Mouse (Mus musculus) embryonic facial prominence, embryonic 11.5 days (tissue): ENCODE measurements around the gene Hid1. TPM values are rescaled to one million over a fixed set of nuclear protein-coding genes. Genes with fewer than 3 reads are reported as not detected.
"Not testable (repeated sequence)": the region's sequence is repeated elsewhere in the genome, so short reads cannot be mapped to it uniquely, and the experiment has no call there.

ENCODE experiments used
- ATAC-seq: fragments of 200-750 bp; cut with Nextera tagmentation; replicated peaks from 2 replicates; pipeline ENCODE4 v1.8.0; 2017; ENCODE audit warnings: low read depth; ENCODE audit not compliant: insufficient number of reproducible peaks, low FRiP score, low TSS enrichment
- DNase-seq: peaks from one replicate; pipeline ENCODE4 v3.0.0-alpha.2; 2015; ENCODE audit warnings: low spot score
- H3K27ac ChIP-seq: fragments of 300-500 bp; sonication (generic); replicated peaks from 2 replicates; pipeline ENCODE4 v1.5.1; 2014; ENCODE audit warnings: mild to moderate bottlenecking, low read depth, low read length, control low read depth
- H3K27me3 ChIP-seq: fragments of 300-500 bp; sonication (generic); 2 replicates; pipeline ENCODE4 v1.6.1; 2014; ENCODE audit warnings: mild to moderate bottlenecking, low read length, moderate library complexity, mixed read lengths; ENCODE audit not compliant: control insufficient read depth, insufficient read depth
- H3K36me3 ChIP-seq: fragments of 300-500 bp; sonication (generic); replicated peaks from 2 replicates; pipeline ENCODE4 v1.6.1; 2014; ENCODE audit warnings: low read depth, mild to moderate bottlenecking, low read length, moderate library complexity, mixed read lengths; ENCODE audit not compliant: control insufficient read depth, insufficient read depth
- H3K4me1 ChIP-seq: fragments of 300-500 bp; sonication (generic); 2 replicates; pipeline ENCODE4 v1.6.1; 2014; ENCODE audit warnings: low read length, mixed read lengths; ENCODE audit not compliant: control insufficient read depth, insufficient read depth
- H3K4me2 ChIP-seq: fragments of 300-500 bp; sonication (generic); 2 replicates; pipeline ENCODE4 v1.6.1; 2014; ENCODE audit warnings: low read depth, mild to moderate bottlenecking, control low read depth, low read length, moderate library complexity
- H3K4me3 ChIP-seq: fragments of 300-500 bp; sonication (generic); 2 replicates; pipeline ENCODE4 v1.5.1; 2014; ENCODE audit warnings: low read depth, low read length, control low read depth
- H3K9ac ChIP-seq: fragments of 300-500 bp; sonication (generic); replicated peaks from 2 replicates; pipeline ENCODE4 v1.6.1; 2014; ENCODE audit warnings: mild to moderate bottlenecking, control low read depth, low read length
- H3K9me3 ChIP-seq: fragments of 300-500 bp; sonication (generic); replicated peaks from 2 replicates; pipeline ENCODE4 v1.6.1; 2016; ENCODE audit warnings: mild to moderate bottlenecking, low read length, inconsistent platforms, mixed read lengths; ENCODE audit not compliant: control insufficient read depth
- WGBS: fragments of 180-500 bp; shearing (Covaris S2); extraction: QIAGEN DNeasy Blood & Tissue Kit; methylation state at CpG from one replicate; pipeline ENCODE4 v1.1.7; 2014; 5-methylcytosine and 5-hydroxymethylcytosine counted together
- polyA plus RNA-seq: library from polyadenylated mRNA; unstranded; fragments of >200 nt; fragmentation: Nextera tagmentation; extraction: Ambion mirVana; gene quantifications from 2 replicates; pipeline ENCODE4 v1.2.1, GENCODE M21; 2014

Hid1 gene
- polyA plus RNA-seq, 1 experiment from 2014 or later: 6.9 TPM

DNA sequence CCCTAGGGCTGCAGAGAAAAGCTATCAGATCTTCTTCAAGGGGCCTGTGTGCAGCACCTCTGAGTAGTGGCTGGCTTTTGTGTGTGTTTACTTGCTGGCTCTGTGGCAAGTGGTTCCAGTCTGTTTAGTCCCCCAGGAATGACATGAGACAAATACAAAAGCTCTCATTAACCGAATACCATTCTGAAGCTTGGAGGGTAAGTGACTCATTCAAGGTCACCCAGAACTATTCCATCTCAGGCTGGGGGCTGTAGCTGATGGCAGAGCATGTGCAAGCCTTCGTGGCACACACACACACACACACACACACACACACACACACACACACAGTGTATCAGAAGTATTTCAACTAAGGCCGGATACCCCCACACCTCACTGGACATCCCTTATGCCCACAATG is 32.6 kb upstream of the Hid1 start:
- no peak overlapping the region for H3K9ac ChIP-seq
- no peak overlapping the region for H3K4me2 ChIP-seq
- no peaks in the 10 kb centered on the region for H3K27me3 ChIP-seq
- H3K27ac ChIP-seq: no peak overlapping the region
- no peaks in the 10 kb centered on the region for H3K36me3 ChIP-seq
- H3K4me3 ChIP-seq: no peak overlapping the region
- ATAC-seq: no peak
- WGBS: 70% methylated on average over 3 of the region's 3 CpGs
- H3K9me3 ChIP-seq: no peaks in the 10 kb centered on the region
- DNase-seq: no peak
- H3K4me1 ChIP-seq: no peaks in the 10 kb centered on the region

DNA sequence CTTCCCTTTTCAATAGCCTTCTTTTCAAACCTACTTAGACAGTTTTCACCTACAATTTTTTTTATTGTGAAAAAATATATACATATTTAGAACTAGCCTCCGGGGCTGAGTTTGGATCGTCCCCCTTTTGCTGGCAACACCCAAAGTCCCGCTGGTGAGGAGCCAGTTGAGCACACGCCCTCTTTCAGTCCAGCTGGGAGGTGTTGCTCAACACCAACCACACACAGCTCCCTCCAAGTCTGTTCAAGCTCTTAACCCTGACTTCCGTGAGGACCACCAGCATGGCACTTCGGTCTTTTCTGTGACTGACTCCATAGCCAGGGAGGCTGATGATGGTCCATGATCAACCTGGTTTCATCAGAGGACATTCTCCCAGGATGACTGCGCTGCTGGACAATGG is 30.5 kb upstream of the Hid1 start:
- ATAC-seq: no peak
- H3K4me1 ChIP-seq: no peaks in the 10 kb centered on the region
- no peaks in the 10 kb centered on the region for H3K27me3 ChIP-seq
- no peak for DNase-seq
- no peaks in the 10 kb centered on the region for H3K9me3 ChIP-seq
- H3K36me3 ChIP-seq: peaks cover 2% of the 10 kb centered on the region
- no peak overlapping the region for H3K4me2 ChIP-seq
- H3K4me3 ChIP-seq: no peak overlapping the region
- no peak overlapping the region for H3K9ac ChIP-seq
- no peak overlapping the region for H3K27ac ChIP-seq
- WGBS: 83% methylated on average over 7 of the region's 7 CpGs

DNA sequence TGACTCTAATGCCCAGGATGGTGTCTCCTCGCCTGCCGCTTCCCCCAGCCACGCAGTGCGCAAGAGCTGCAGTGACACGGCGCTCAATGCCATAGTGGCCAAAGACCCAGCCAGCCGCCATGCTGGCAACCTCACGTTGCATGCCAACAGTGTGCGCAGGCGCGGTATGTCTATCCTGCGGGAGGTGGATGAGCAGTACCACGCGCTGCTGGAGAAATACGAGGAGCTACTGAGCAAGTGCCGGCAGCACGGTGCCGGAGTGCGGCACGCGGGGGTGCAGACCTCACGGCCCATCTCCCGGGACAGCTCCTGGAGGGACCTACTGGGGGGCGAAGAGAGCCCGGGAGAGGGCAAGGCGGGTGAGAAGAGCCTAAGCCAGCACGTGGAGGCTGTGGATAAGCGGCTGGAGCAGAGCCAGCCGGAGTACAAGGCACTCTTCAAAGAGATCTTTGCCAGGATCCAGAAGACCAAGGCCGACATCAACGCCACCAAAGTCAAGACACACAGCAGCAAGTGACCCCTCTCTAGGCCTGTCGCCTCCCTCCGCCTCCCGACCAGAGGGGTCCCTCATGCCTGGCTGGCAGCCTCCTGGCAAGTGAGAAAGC is 26.3 kb upstream of the Hid1 start:
- Histone ChIP-seq H3K9ac (no peak overlapping the region), H3K9me3 (no peaks in the 10 kb centered on the region), H3K27me3 (no peaks in the 10 kb centered on the region), H3K4me1 (no peaks in the 10 kb centered on the region), H3K4me2 (no peak overlapping the region), H3K36me3 (peaks cover 2% of the 10 kb centered on the region), H3K27ac (no peak overlapping the region), H3K4me3 (no peak overlapping the region)
- 0 out of 2 replicates have a peak, but pooled peaks have one; percentile 34 for ATAC-seq
- 65% methylated on average over 34 of the region's 34 CpGs for WGBS
- no peak for DNase-seq

DNA sequence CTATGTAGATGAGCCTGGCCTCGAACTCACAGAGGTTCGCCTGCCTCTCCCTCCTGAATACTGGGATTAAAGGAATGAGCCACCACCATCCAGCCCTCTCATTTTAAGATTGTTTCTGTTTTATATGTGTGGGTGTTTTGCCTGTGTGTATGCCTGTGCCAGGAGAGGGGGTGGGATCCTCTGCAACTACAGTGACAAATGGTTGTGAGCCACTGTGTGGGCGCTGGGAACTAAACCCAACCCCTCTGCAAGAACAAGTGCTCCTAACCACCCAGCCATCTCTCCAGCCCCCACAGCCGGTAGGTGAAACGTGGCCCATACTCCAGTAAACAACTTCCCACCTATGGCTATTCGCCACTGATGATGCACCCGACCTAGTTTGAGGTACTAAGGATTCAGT is 23.8 kb upstream of the Hid1 start:
- ATAC-seq (no peak), DNase-seq (no peak)
- no peak overlapping the region for H3K9ac ChIP-seq
- H3K36me3 ChIP-seq: peaks cover 2% of the 10 kb centered on the region
- H3K27ac ChIP-seq: no peak overlapping the region
- WGBS: 93% methylated on average over 7 of the region's 7 CpGs
- H3K27me3 ChIP-seq: no peaks in the 10 kb centered on the region
- H3K9me3 ChIP-seq: no peaks in the 10 kb centered on the region
- H3K4me3 ChIP-seq: no peak overlapping the region
- no peak overlapping the region for H3K4me2 ChIP-seq
- no peaks in the 10 kb centered on the region for H3K4me1 ChIP-seq

DNA sequence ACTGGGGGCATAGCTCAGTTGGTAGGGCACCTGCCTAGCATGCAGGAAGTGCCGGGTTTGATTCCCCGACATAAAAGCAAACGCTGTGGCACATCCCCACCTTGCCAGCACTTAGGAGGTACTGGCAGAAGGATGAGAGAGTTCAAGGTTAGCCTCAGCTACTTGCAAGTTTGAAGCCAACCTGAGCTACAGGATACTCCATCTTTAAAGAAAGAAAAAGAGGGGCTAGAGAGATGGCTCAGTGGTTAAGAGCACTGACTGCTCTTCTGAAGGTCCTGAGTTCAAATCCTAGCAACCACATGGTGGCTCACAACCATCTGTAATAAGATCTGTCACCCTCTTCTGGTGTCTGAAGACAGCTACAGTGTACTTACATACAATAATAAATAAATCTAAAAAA is 19.3 kb upstream of the Hid1 start:
- not testable (repeated sequence) for H3K4me2 ChIP-seq, H3K27ac ChIP-seq, H3K9me3 ChIP-seq, ATAC-seq, H3K27me3 ChIP-seq, H3K4me1 ChIP-seq, DNase-seq, H3K9ac ChIP-seq, H3K36me3 ChIP-seq, H3K4me3 ChIP-seq
- WGBS: 90% methylated on average over 3 of the region's 3 CpGs

DNA sequence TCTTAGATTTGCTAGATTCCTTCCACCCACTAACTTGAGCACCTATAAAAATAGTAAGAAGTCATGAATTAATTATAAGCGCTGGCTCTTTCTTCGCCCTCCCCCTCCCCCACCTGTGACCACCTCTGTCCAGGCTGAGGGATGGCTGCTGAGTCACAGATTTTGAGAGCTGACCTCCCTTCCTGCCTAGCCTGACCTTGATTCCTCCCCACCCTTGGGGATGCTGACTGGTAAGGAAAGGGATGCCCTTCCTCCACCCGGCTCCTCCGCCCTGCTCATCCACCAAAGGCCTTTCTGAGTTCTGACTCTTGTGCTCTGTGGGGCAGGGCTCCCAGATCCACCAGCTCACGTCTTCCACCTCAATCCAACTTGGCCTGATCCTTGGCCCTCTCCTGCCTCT is 17.0 kb upstream of the Hid1 start:
- H3K4me1 ChIP-seq: peaks cover 10% of the 10 kb centered on the region
- H3K27me3 ChIP-seq: no peaks in the 10 kb centered on the region
- H3K27ac ChIP-seq: no peak overlapping the region
- no peak overlapping the region for H3K4me2 ChIP-seq
- H3K9ac ChIP-seq: no peak overlapping the region
- WGBS: 56% methylated on average over 5 of the region's 5 CpGs
- H3K36me3 ChIP-seq: no peaks in the 10 kb centered on the region
- H3K9me3 ChIP-seq: no peaks in the 10 kb centered on the region
- DNase-seq: no peak
- no peak for ATAC-seq
- H3K4me3 ChIP-seq: no peak overlapping the region

DNA sequence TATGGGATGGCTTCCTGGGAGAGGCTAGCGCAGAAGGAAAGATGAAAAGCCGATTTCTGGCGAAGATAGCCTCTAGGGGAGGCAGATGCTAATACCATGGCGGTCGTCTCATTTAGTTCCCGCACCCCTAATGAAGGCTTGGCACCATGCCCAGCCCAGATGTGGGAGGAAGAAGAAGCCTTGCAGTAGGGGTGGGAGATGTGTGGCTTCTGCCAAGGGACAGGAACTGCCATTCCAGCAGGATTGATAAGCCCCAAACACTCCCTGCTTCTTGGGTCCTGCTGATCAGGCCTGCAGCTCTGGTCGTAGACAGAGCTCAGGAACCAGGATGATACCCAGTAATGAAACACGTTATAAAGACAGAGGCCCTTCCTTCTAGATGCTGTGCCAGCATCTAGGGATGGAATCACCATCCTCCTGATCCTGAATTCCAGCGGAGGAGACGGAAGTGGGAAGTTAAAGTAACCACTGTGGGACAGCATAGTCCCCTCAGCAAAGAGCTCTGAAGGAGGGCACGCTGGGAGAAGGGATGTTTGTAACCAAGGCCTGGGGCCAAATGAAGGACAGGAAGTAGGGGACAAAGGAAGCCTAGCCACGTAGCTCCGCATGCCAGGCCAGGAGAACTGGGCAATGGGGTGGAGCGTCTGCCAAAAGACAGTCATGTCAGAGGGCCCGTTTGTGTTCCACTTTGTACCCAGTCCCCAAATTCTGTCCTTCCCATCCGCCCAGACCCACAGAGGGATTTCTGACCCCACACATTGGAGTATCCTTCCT is 16.3 kb upstream of the Hid1 start:
- Histone ChIP-seq H3K4me3 (no peak overlapping the region), H3K27ac (no peak overlapping the region), H3K4me2 (peak overlapping the region; percentile 84), H3K27me3 (no peaks in the 10 kb centered on the region), H3K4me1 (peaks cover 10% of the 10 kb centered on the region), H3K36me3 (no peaks in the 10 kb centered on the region), H3K9ac (no peak overlapping the region; the same call in 1 of the 2 replicates), H3K9me3 (no peaks in the 10 kb centered on the region)
- ATAC-seq (no peak), DNase-seq (no peak)
- WGBS: 48% methylated on average over 16 of the region's 16 CpGs

DNA sequence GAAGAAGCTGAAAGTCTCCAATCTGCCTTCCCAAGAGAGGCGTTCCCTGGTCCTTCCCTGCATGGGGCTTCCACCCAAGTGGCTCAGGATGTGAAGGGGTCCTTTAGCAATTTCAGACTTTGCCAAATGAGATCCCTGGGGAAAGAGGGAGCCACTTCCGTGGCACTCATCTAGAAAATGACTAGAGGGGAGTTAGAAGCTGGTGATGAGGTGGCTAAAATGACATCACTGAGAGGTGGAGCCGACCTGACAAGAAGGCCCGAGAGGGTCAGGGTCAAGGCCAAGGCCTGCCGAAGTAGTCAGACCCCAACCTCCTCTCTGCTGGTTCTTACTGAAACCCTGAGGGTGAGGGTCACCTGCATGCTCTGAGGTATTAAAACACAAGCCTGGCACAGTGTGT is 15.3 kb upstream of the Hid1 start:
- H3K9me3 ChIP-seq: no peaks in the 10 kb centered on the region
- no peaks in the 10 kb centered on the region for H3K36me3 ChIP-seq
- H3K4me2 ChIP-seq: peak overlapping the region; percentile 84
- H3K27me3 ChIP-seq: no peaks in the 10 kb centered on the region
- WGBS: 18% methylated on average over 5 of the region's 5 CpGs
- no peak overlapping the region for H3K27ac ChIP-seq
- H3K4me3 ChIP-seq: peak overlapping the region; percentile 86
- H3K9ac ChIP-seq: peak overlapping the region; percentile 94
- H3K4me1 ChIP-seq: peaks cover 10% of the 10 kb centered on the region
- ATAC-seq (no peak), DNase-seq (no peak)
